Mouse (Mus musculus) hindbrain, embryonic 12.5 days (tissue): Measurements from ENCODE around the gene Pofut2. TPM values are rescaled to one million over a fixed set of nuclear protein-coding genes. Genes with fewer than 3 reads are reported as not detected.

Experiments used
- ATAC-seq: fragments of 200-750 bp; cut with Nextera tagmentation; 2 replicates; pipeline ENCODE4 v1.8.0; 2017; ENCODE audit warnings: moderate TSS enrichment; ENCODE audit not compliant: low FRiP score
- H3K27ac ChIP-seq: fragments of 300-500 bp; sonication (generic); 2 replicates; pipeline ENCODE4 v1.5.1; 2016; ENCODE audit warnings: mild to moderate bottlenecking
- H3K27me3 ChIP-seq: fragments of 300-500 bp; sonication (generic); 2 replicates; pipeline ENCODE4 v1.6.1; 2016; ENCODE audit warnings: mild to moderate bottlenecking
- H3K36me3 ChIP-seq: fragments of 300-500 bp; sonication (generic); 2 replicates; pipeline ENCODE4 v1.6.1; 2016; ENCODE audit warnings: mild to moderate bottlenecking
- H3K4me1 ChIP-seq: fragments of 300-500 bp; sonication (generic); 2 replicates; pipeline ENCODE4 v1.6.1; 2016
- H3K4me2 ChIP-seq: fragments of 300-500 bp; sonication (generic); replicated peaks from 2 replicates; pipeline ENCODE4 v1.6.1; 2016; ENCODE audit warnings: mild to moderate bottlenecking
- H3K4me3 ChIP-seq: fragments of 300-500 bp; sonication (generic); 2 replicates; pipeline ENCODE4 v1.5.1; 2016; ENCODE audit warnings: mild to moderate bottlenecking
- H3K9ac ChIP-seq: fragments of 300-500 bp; sonication (generic); 2 replicates; pipeline ENCODE4 v1.6.1; 2016; ENCODE audit warnings: mild to moderate bottlenecking, moderate library complexity
- H3K9me3 ChIP-seq: fragments of 300-500 bp; sonication (generic); replicated peaks from 2 replicates; pipeline ENCODE4 v1.6.1; 2016; ENCODE audit warnings: mild to moderate bottlenecking
- WGBS: fragments of 180-500 bp; shearing (Covaris S2); methylation state at CpG from one replicate; pipeline ENCODE4 v1.1.7; 2016; 5-methylcytosine and 5-hydroxymethylcytosine counted together
- polyA plus RNA-seq: library from polyadenylated mRNA; unstranded; fragments of >200 nt; fragmentation: Nextera tagmentation; extraction: Ambion mirVana; gene quantifications from 2 replicates; pipeline ENCODE4 v1.2.1, GENCODE M21; 2016

Gene Pofut2
- polyA plus RNA-seq, 1 experiment from 2014 or later = 81.8 TPM

- H3K4me3 ChIP-seq = no peak overlapping the region
- 65% methylated on average over 11 of the region's 11 CpGs for WGBS
- H3K27me3 ChIP-seq = no peaks in the 10 kb centered on the region
- H3K9ac ChIP-seq = no peak overlapping the region
- no peaks in the 10 kb centered on the region for H3K4me1 ChIP-seq
- H3K36me3 ChIP-seq = no peaks in the 10 kb centered on the region
- H3K27ac ChIP-seq = no peak overlapping the region
- ATAC-seq = no peak
- no peaks in the 10 kb centered on the region for H3K9me3 ChIP-seq
- H3K4me2 ChIP-seq = no peak overlapping the region
Measured at GRCm38 (mm10) chr10:77221108-77221507, 37.9 kb upstream of the Pofut2 start.

- Histone ChIP-seq H3K4me2 (no peak overlapping the region), H3K9ac (no peak overlapping the region), H3K4me1 (no peaks in the 10 kb centered on the region), H3K4me3 (no peak overlapping the region), H3K36me3 (no peaks in the 10 kb centered on the region), H3K27ac (no peak overlapping the region), H3K27me3 (no peaks in the 10 kb centered on the region), H3K9me3 (no peaks in the 10 kb centered on the region)
- WGBS = 82% methylated on average over 11 of the region's 11 CpGs
- ATAC-seq = no peak
Measured at GRCm38 (mm10) chr10:77222963-77223552, 36.0 kb upstream of the Pofut2 start.

GRCm38 (mm10) chr10:77224390-77224789 is 34.6 kb upstream of the Pofut2 start:
- no peaks in the 10 kb centered on the region for H3K36me3 ChIP-seq
- H3K4me2 ChIP-seq = no peak overlapping the region
- 0 out of 2 replicates have a peak, but pooled peaks cover 3% of the 10 kb centered on the region for H3K4me1 ChIP-seq
- ATAC-seq = no peak
- no peak overlapping the region for H3K27ac ChIP-seq
- H3K9me3 ChIP-seq = no peaks in the 10 kb centered on the region
- WGBS = 85% methylated on average over 4 of the region's 4 CpGs
- H3K27me3 ChIP-seq = no peaks in the 10 kb centered on the region
- no peak overlapping the region for H3K9ac ChIP-seq
- no peak overlapping the region for H3K4me3 ChIP-seq

- Histone ChIP-seq H3K27ac (no peak overlapping the region), H3K4me3 (no peak overlapping the region)
- ATAC-seq = no peak
Measured at GRCm38 (mm10) chr10:77225414-77225813, 33.6 kb upstream of the Pofut2 start.

GRCm38 (mm10) chr10:77225995-77226688 is 32.9 kb upstream of the Pofut2 start:
- Histone ChIP-seq H3K4me2 (no peak overlapping the region), H3K9ac (no peak overlapping the region), H3K4me1 (0 out of 2 replicates have a peak, but pooled peaks cover 7% of the 10 kb centered on the region), H3K4me3 (no peak overlapping the region), H3K27ac (no peak overlapping the region), H3K36me3 (no peaks in the 10 kb centered on the region), H3K9me3 (no peaks in the 10 kb centered on the region), H3K27me3 (no peaks in the 10 kb centered on the region)
- 90% methylated on average over 8 of the region's 8 CpGs for WGBS
- ATAC-seq = no peak

More at GRCm38 (mm10) chr10:77225414-77225813, 33.6 kb upstream of the Pofut2 start:
- Histone ChIP-seq H3K9ac (no peak overlapping the region), H3K4me2 (no peak overlapping the region), H3K27me3 (no peaks in the 10 kb centered on the region), H3K36me3 (no peaks in the 10 kb centered on the region), H3K9me3 (no peaks in the 10 kb centered on the region), H3K4me1 (0 out of 2 replicates have a peak, but pooled peaks cover 7% of the 10 kb centered on the region)
- 61% methylated on average over 9 of the region's 9 CpGs for WGBS

- no peak for ATAC-seq
- 0 out of 2 replicates have a peak, but pooled peaks cover 7% of the 10 kb centered on the region for H3K4me1 ChIP-seq
- WGBS = 68% methylated on average over 8 of the region's 8 CpGs
Measured at GRCm38 (mm10) chr10:77226691-77227367, 32.2 kb upstream of the Pofut2 start.

GRCm38 (mm10) chr10:77227368-77227723 is 31.7 kb upstream of the Pofut2 start:
- H3K4me2 ChIP-seq = no peak overlapping the region
- H3K27me3 ChIP-seq = no peaks in the 10 kb centered on the region
- H3K9ac ChIP-seq = no peak overlapping the region
- WGBS = 86% methylated on average over 6 of the region's 6 CpGs
- H3K4me1 ChIP-seq = peaks cover 7% of the 10 kb centered on the region; the same call in 1 of the 2 replicates
- no peaks in the 10 kb centered on the region for H3K9me3 ChIP-seq
- H3K36me3 ChIP-seq = no peaks in the 10 kb centered on the region
- no peak overlapping the region for H3K4me3 ChIP-seq
- H3K27ac ChIP-seq = no peak overlapping the region
- no peak for ATAC-seq

More at GRCm38 (mm10) chr10:77226691-77227367, 32.2 kb upstream of the Pofut2 start:
- Histone ChIP-seq H3K4me2 (no peak overlapping the region), H3K9ac (no peak overlapping the region), H3K4me3 (no peak overlapping the region), H3K27me3 (no peaks in the 10 kb centered on the region), H3K9me3 (no peaks in the 10 kb centered on the region), H3K27ac (no peak overlapping the region), H3K36me3 (no peaks in the 10 kb centered on the region)

- ATAC-seq = no peak
- 74% methylated on average over 13 of the region's 13 CpGs for WGBS
- no peak overlapping the region for H3K4me3 ChIP-seq
Measured at GRCm38 (mm10) chr10:77229609-77230595, 29.1 kb upstream of the Pofut2 start.

GRCm38 (mm10) chr10:77231861-77232755 is 26.9 kb upstream of the Pofut2 start:
- Histone ChIP-seq H3K4me1 (peaks cover 7% of the 10 kb centered on the region; the same call in 1 of the 2 replicates), H3K9ac (no peak overlapping the region), H3K36me3 (no peaks in the 10 kb centered on the region), H3K4me3 (no peak overlapping the region), H3K27me3 (no peaks in the 10 kb centered on the region), H3K9me3 (no peaks in the 10 kb centered on the region), H3K27ac (no peak overlapping the region), H3K4me2 (no peak overlapping the region)
- WGBS = 64% methylated on average over 16 of the region's 16 CpGs
- no peak for ATAC-seq

More at GRCm38 (mm10) chr10:77229609-77230595, 29.1 kb upstream of the Pofut2 start:
- Histone ChIP-seq H3K36me3 (no peaks in the 10 kb centered on the region), H3K27ac (no peak overlapping the region), H3K4me2 (no peak overlapping the region), H3K9ac (no peak overlapping the region), H3K27me3 (no peaks in the 10 kb centered on the region), H3K4me1 (peaks cover 7% of the 10 kb centered on the region; the same call in 1 of the 2 replicates), H3K9me3 (no peaks in the 10 kb centered on the region)

- Histone ChIP-seq H3K27me3 (no peaks in the 10 kb centered on the region), H3K4me2 (no peak overlapping the region), H3K4me3 (no peak overlapping the region), H3K9me3 (no peaks in the 10 kb centered on the region), H3K9ac (no peak overlapping the region), H3K4me1 (peaks cover 6% of the 10 kb centered on the region; the same call in 1 of the 2 replicates), H3K36me3 (no peaks in the 10 kb centered on the region), H3K27ac (no peak overlapping the region)
- ATAC-seq = no peak
- WGBS = 96% methylated on average over 1 of the region's 1 CpGs
Measured at GRCm38 (mm10) chr10:77233230-77233629, 25.8 kb upstream of the Pofut2 start.
